Comparison of ENCODE assay signal across 9 mouse cellular contexts in genomic region chr14:78538572-78539320, GRCm38 (mm10). TPM values are rescaled to one million over a fixed set of nuclear protein-coding genes. Genes with fewer than 3 reads are reported as not detected.
DNase-seq lines count a peak whose midpoint lies in the region; ATAC-seq and TF ChIP-seq lines count a peak whose summit lies in the region.
"Had no signal": no experiment of that assay in that cellular context is flagged by ENCODE, and none has a peak within 500 bp of the region (broad histone marks: within the 10 kb centered on the region; RNA-seq: fewer than 3 reads in every experiment).

No protein-coding gene starts in this region.

- no peaks in the 10 kb centered on the region for H3K27me3 ChIP-seq in lung, embryonic 14.5 days (ENCODE audit: insufficient read depth, low read length)
- no peaks in the 10 kb centered on the region for H3K27me3 ChIP-seq in myocyte (ENCODE audit: control insufficient read depth, insufficient read depth, insufficient read length)
- H3K27me3 ChIP-seq: hindbrain, embryonic 15.5 days had no signal

- peaks cover 27% of the 10 kb centered on the region for H3K79me2 ChIP-seq in myocyte (ENCODE audit: control insufficient read depth, insufficient read depth)

- no peak overlapping the region for H3K4me2 ChIP-seq in lung, embryonic 14.5 days
- H3K4me2 ChIP-seq in myocyte (ENCODE audit: low read depth), result peak overlapping the region; percentile 14

- TF ChIP-seq CTCF in lung, embryonic 14.5 days (IDR thresholded peaks at IDR 0.05; ENCODE audit: low read depth), result no peak

- no peak for ATAC-seq in lung, embryonic 14.5 days (ENCODE audit: insufficient read depth)
- no peak for ATAC-seq in granulocyte monocyte progenitor cell, adult 5-6 weeks (replicated peaks; ENCODE audit: poor library complexity, severe bottlenecking)

- no peaks in the 10 kb centered on the region for H3K9me3 ChIP-seq in lung, embryonic 14.5 days (ENCODE audit: low read depth, low read length)
- H3K9me3 ChIP-seq: hindbrain, embryonic 15.5 days had no signal

- DNase-seq in lung, embryonic 14.5 days, result peak; percentile 48
- no peak for DNase-seq in lung, postnatal 4 days
- peak; percentile 54 to 75 for DNase-seq in cerebellum, postnatal 14 days
- peak; percentile 34 to 37 for DNase-seq in heart, postnatal 10 days
- no peak for DNase-seq in frontal cortex, adult 2 months (ENCODE audit: extremely low spot score in 1 of 2, low spot score in 1 of 2)
- DNase-seq in right cerebral cortex, postnatal 14 days, result no peak

- intact Hi-C loops in heart, postnatal 10 days (cut with DNase I), result no loop called here

- H3ac ChIP-seq in myocyte (ENCODE audit: control insufficient read depth, insufficient read length), result no peak overlapping the region

- H3K36me3 ChIP-seq in lung, embryonic 14.5 days (ENCODE audit: insufficient read depth), result no peaks in the 10 kb centered on the region
- no peaks in the 10 kb centered on the region for H3K36me3 ChIP-seq in myocyte (ENCODE audit: control insufficient read depth, insufficient read depth)
- H3K36me3 ChIP-seq: hindbrain, embryonic 15.5 days had no signal

- H3K4me1 ChIP-seq in lung, embryonic 14.5 days (ENCODE audit: insufficient read depth), result peaks cover 5% of the 10 kb centered on the region

- H3K9ac ChIP-seq in lung, embryonic 14.5 days, result no peak overlapping the region
- H3K9ac ChIP-seq: hindbrain, embryonic 15.5 days had no signal

- 40% methylated on average over 5 of the region's 5 CpGs for WGBS in lung, embryonic 14.5 days

- H3K4me3 ChIP-seq in lung, embryonic 14.5 days (ENCODE audit: low read depth, low read length), result no peak overlapping the region
- H3K4me3 ChIP-seq in myocyte, result no peak overlapping the region
- H3K4me3 ChIP-seq: hindbrain, embryonic 15.5 days had no signal

- no peak for TF ChIP-seq POLR2A in myocyte (IDR thresholded peaks at IDR 0.05; ENCODE audit: insufficient read length, low read depth)

- peak overlapping the region; percentile 9; the same call in 1 of the 2 replicates for H3K27ac ChIP-seq in lung, embryonic 14.5 days (ENCODE audit: low read depth)

TF ChIP-seq in myocyte, 11 proteins besides CTCF, POLR2A, EP300 and RAD21:
- TF ChIP-seq CEBPB (IDR thresholded peaks at IDR 0.05; ENCODE audit: insufficient read depth, poor library complexity, severe bottlenecking) (no peak), MYOG (IDR thresholded peaks at IDR 0.05; ENCODE audit: control insufficient read depth in 1 of 3, insufficient read depth in 1 of 3, insufficient read length in 2 of 3, low read depth in 2 of 3) (peak in 2 of 3 experiments; percentile 28 to 89), SRF (IDR thresholded peaks at IDR 0.05; ENCODE audit: control insufficient read depth, insufficient read length, low read depth) (no peak), MYOD1 (IDR thresholded peaks at IDR 0.05; ENCODE audit: control insufficient read depth in 1 of 3, insufficient read length in 2 of 3, low read depth in 2 of 3) (peak in 2 of 3 experiments; percentile 55 to 92)

RNA-seq across cellular contexts. Expression of gene Akap11, which starts 2.1 kb away (rescaled TPM):
- 18.3 and 18.9 TPM in 2 replicates for polyA plus RNA-seq in lung, embryonic 14.5 days (2014; fragmentation: Nextera tagmentation; extraction: Ambion mirVana)
- total RNA-seq in heart, postnatal 10 days (2021), result 10 to 100 TPM; 33.9 to 39.3 TPM
- 11.4 TPM for polyA plus RNA-seq in myocyte (2012; fragmentation: generic; extraction: Trizol)
- total RNA-seq in granulocyte monocyte progenitor cell, adult 5-6 weeks (2014; fragmentation: Nextera tagmentation), result 28.1 and 31.9 TPM in 2 replicates
- total RNA-seq in granulocyte monocyte progenitor cell, adult 5-6 weeks (2017), result 35.1 and 38.3 TPM in 2 replicates
- polyA plus RNA-seq in frontal cortex, adult 2 months (2012; rRNA removed), result 57.1 and 61.7 TPM in 2 replicates

Comparison
In these comparisons a context has a peak if more than half of its experiments do, and no peak if none do; other contexts are left out.
1. DNase-seq: peak in lung, embryonic 14.5 days (single experiment), cerebellum, postnatal 14 days (2 of 2) and heart, postnatal 10 days (2 of 2); none in lung, postnatal 4 days (0 of 2), frontal cortex, adult 2 months (0 of 2) and right cerebral cortex, postnatal 14 days (single experiment).